ENCODE assay signal across 26 mouse cellular contexts in genomic region chr7:145301008-145301340, GRCm38 (mm10). TPM values are rescaled to one million over a fixed set of nuclear protein-coding genes. Genes with fewer than 3 reads are reported as not detected.
DNase-seq lines count a peak whose midpoint lies in the region; ATAC-seq and TF ChIP-seq lines count a peak whose summit lies in the region.
"Had no signal": no experiment of that assay in that cellular context is flagged by ENCODE, and none has a peak within 500 bp of the region (broad histone marks: within the 10 kb centered on the region; RNA-seq: fewer than 3 reads in every experiment).

No protein-coding gene starts in this region.

- no peaks in the 10 kb centered on the region for H3K27me3 ChIP-seq in small intestine, adult 2 months (ENCODE audit: control insufficient read depth, insufficient read depth, low read length)
- no peaks in the 10 kb centered on the region for H3K27me3 ChIP-seq in thymus, adult 2 months (ENCODE audit: control insufficient read depth, insufficient read depth, low read length)
- H3K27me3 ChIP-seq: liver, embryonic 13.5 days; Patski had no signal

- DNase-seq in gastrocnemius, adult 2 months: no peak
- no peak for DNase-seq in gastrocnemius, postnatal 4 days (ENCODE audit: low spot score in 2 of 2)
- DNase-seq in left cerebral cortex, adult 2 months (ENCODE audit: extremely low spot score in 1 of 2, low spot score in 2 of 2): no peak
- no peak for DNase-seq in left cerebral cortex, adult 11 months (ENCODE audit: low spot score)
- DNase-seq in thymus, adult 2 months: no peak
- DNase-seq: liver, embryonic 13.5 days; right cerebral cortex, adult 18-20 months had no signal

- TF ChIP-seq CTCF in gastrocnemius, adult 2 months (IDR thresholded peaks at IDR 0.05): no peak
- TF ChIP-seq CTCF in left cerebral cortex, adult 2 months (IDR thresholded peaks at IDR 0.05): no peak
- no peak for TF ChIP-seq CTCF in small intestine, adult 2 months (IDR thresholded peaks at IDR 0.05; ENCODE audit: extremely low read depth, insufficient read length, insufficient replicate concordance, low read depth, low read length)
- TF ChIP-seq CTCF in thymus, adult 2 months (IDR thresholded peaks at IDR 0.05; ENCODE audit: borderline replicate concordance, control insufficient read depth, extremely low read depth, insufficient read depth, low read length, poor library complexity): no peak

- intact Hi-C loops in gastrocnemius, adult 2 months (cut with DNase I): no loop called here
- intact Hi-C loops in left cerebral cortex, adult 2 months (cut with DNase I): no loop called here

- no peaks in the 10 kb centered on the region for H3K36me3 ChIP-seq in small intestine, adult 2 months (ENCODE audit: control insufficient read depth, insufficient read depth, low read length)
- no peaks in the 10 kb centered on the region for H3K36me3 ChIP-seq in thymus, adult 2 months (ENCODE audit: control insufficient read depth, insufficient read depth, low read length)
- H3K36me3 ChIP-seq: heart, embryonic 12.5 days; liver, embryonic 13.5 days had no signal

- no peak for ATAC-seq in monocyte, adult 5-6 weeks (replicated peaks; ENCODE audit: insufficient number of reproducible peaks, low FRiP score, low TSS enrichment, poor library complexity, severe bottlenecking)
- ATAC-seq: activated CD4-positive, CD25-positive, alpha-beta regulatory T cell, adult 4 months; hindbrain, embryonic 16.5 days; midbrain, embryonic 16.5 days; Patski had no signal

- no peaks in the 10 kb centered on the region for H3K4me1 ChIP-seq in brown adipose tissue, adult 24 weeks (ENCODE audit: control insufficient read depth, insufficient read depth, insufficient read length, low read length)
- H3K4me1 ChIP-seq in small intestine, adult 2 months (ENCODE audit: control insufficient read depth, insufficient read depth, insufficient read length, low read length): peaks cover 3% of the 10 kb centered on the region; the same call in 1 of the 2 replicates
- no peaks in the 10 kb centered on the region for H3K4me1 ChIP-seq in thymus, adult 2 months (replicated peaks; ENCODE audit: control insufficient read depth, insufficient read depth, low read length)

- no peak for TF ChIP-seq POLR2A in small intestine, adult 2 months (IDR thresholded peaks at IDR 0.05; ENCODE audit: low read depth, low read length)
- no peak for TF ChIP-seq POLR2A in thymus, adult 2 months (IDR thresholded peaks at IDR 0.05; ENCODE audit: control insufficient read depth, extremely low read depth, insufficient read depth, low read length, poor library complexity)

- H3K27ac ChIP-seq in gastrocnemius, adult 2 months: peak overlapping the region; percentile 86
- peak overlapping the region; percentile 24; the same call in 1 of the 2 replicates for H3K27ac ChIP-seq in left cerebral cortex, adult 2 months
- H3K27ac ChIP-seq in brown adipose tissue, adult 24 weeks (replicated peaks; ENCODE audit: low read depth, low read length): peak overlapping the region; percentile 25
- peak overlapping the region; percentile 89 for H3K27ac ChIP-seq in small intestine, adult 2 months (ENCODE audit: insufficient read depth, low read depth, low read length)
- H3K27ac ChIP-seq in thymus, adult 2 months (ENCODE audit: control insufficient read depth, insufficient read depth, low read length): no peak overlapping the region
- H3K27ac ChIP-seq: liver, embryonic 13.5 days had no signal

- H3K4me3 ChIP-seq in gastrocnemius, adult 2 months: peak overlapping the region; percentile 71
- no peak overlapping the region for H3K4me3 ChIP-seq in left cerebral cortex, adult 2 months
- peak overlapping the region; percentile 33 for H3K4me3 ChIP-seq in brown adipose tissue, adult 24 weeks (ENCODE audit: insufficient read depth, low read depth, low read length)
- H3K4me3 ChIP-seq in small intestine, adult 2 months (ENCODE audit: low read depth, low read length): peak overlapping the region; percentile 53
- H3K4me3 ChIP-seq in thymus, adult 2 months (ENCODE audit: control insufficient read depth, insufficient read depth, low read length): no peak overlapping the region
- H3K4me3 ChIP-seq: heart, embryonic 12.5 days; liver, embryonic 13.5 days had no signal

RNA-seq across cellular contexts. Expression of gene Mrgprf, which starts 0.3 kb away (rescaled TPM):
- 1 to 10 TPM; 2.7 to 2.8 TPM for total RNA-seq in gastrocnemius, adult 2 months (2021)
- total RNA-seq in gastrocnemius, postnatal 4 days (2021): 10 to 100 TPM; 13.1 to 15.8 TPM
- total RNA-seq in left cerebral cortex, adult 2 months (2021): 1 to 10 TPM; 1.8 to 2.5 TPM
- 1.5 and 1.8 TPM in 2 replicates for polyA plus RNA-seq in brown adipose tissue, adult 24 weeks (2012; ENCODE audit: insufficient read depth, insufficient read length, missing spikeins)
- polyA plus RNA-seq in small intestine, adult 2 months (2012; rRNA removed): 12.0 and 17.6 TPM in 2 replicates
- not detected in 3 replicates for total RNA-seq in monocyte, adult 5-6 weeks (2017)
- 6.5 and 10.3 TPM in 2 replicates for polyA plus RNA-seq in thymus, adult 2 months (2012; rRNA removed)
- total RNA-seq: megakaryocyte-erythroid progenitor cell, adult 5-6 weeks had no signal
- polyA plus RNA-seq: activated CD4-positive, CD25-positive, alpha-beta regulatory T cell, adult 4 months; neural tube, embryonic 11.5 days had no signal

RNA-seq across cellular contexts. Expression of gene Mrgprd, which starts 13.7 kb away (rescaled TPM):
- not detected for total RNA-seq in gastrocnemius, adult 2 months (2021)
- total RNA-seq in gastrocnemius, postnatal 4 days (2021): under 1 TPM; 0.08 to 0.10 TPM
- total RNA-seq in left cerebral cortex, adult 2 months (2021): not detected
- not detected in 2 replicates for polyA plus RNA-seq in brown adipose tissue, adult 24 weeks (2012; ENCODE audit: insufficient read depth, insufficient read length, missing spikeins)
- not detected in 2 replicates for polyA plus RNA-seq in small intestine, adult 2 months (2012; rRNA removed)
- total RNA-seq in monocyte, adult 5-6 weeks (2017): not detected in 3 replicates
- not detected in 2 replicates for polyA plus RNA-seq in thymus, adult 2 months (2012; rRNA removed)
- total RNA-seq: adrenal gland, postnatal 36 days; gastrocnemius, postnatal 25 days; heart, postnatal 36 days; left cerebral cortex, postnatal 14 days; megakaryocyte-erythroid progenitor cell, adult 5-6 weeks had no signal
- polyA plus RNA-seq: activated CD4-positive, CD25-positive, alpha-beta regulatory T cell, adult 4 months; C2C12; embryonic facial prominence, embryonic 11.5 days; forebrain, embryonic 11.5 days; frontal cortex, adult 2 months; heart, embryonic 12.5 days; kidney, embryonic 14.5 days; liver, embryonic 13.5 days; midbrain, embryonic 16.5 days; neural tube, embryonic 11.5 days; Patski had no signal

RNA-seq across cellular contexts. Expression of gene Tpcn2, which starts 17.2 kb away (rescaled TPM):
- total RNA-seq in gastrocnemius, adult 2 months (2021): 1 to 10 TPM; 1.4 to 1.5 TPM
- 10 to 100 TPM in 1 of 2 experiments, 1 to 10 TPM in 1; 9.4 to 11.7 TPM for total RNA-seq in gastrocnemius, postnatal 4 days (2021)
- total RNA-seq in left cerebral cortex, adult 2 months (2021): 1 to 10 TPM; 5.3 to 6.8 TPM
- 4.3 and 6.6 TPM in 2 replicates for polyA plus RNA-seq in brown adipose tissue, adult 24 weeks (2012; ENCODE audit: insufficient read depth, insufficient read length, missing spikeins)
- polyA plus RNA-seq in small intestine, adult 2 months (2012; rRNA removed): 8.5 and 10.8 TPM in 2 replicates
- total RNA-seq in monocyte, adult 5-6 weeks (2017): 13.6 to 20.1 TPM (median 14.9 TPM) in 3 replicates
- polyA plus RNA-seq in thymus, adult 2 months (2012; rRNA removed): 38.4 and 49.2 TPM in 2 replicates

Comparison
In these comparisons a context has a peak if more than half of its experiments do, and no peak if none do; other contexts are left out.
1. H3K4me3 ChIP-seq: peak in gastrocnemius, adult 2 months (single experiment), brown adipose tissue, adult 24 weeks (single experiment) and small intestine, adult 2 months (single experiment); none in left cerebral cortex, adult 2 months (single experiment) and thymus, adult 2 months (single experiment).